Mouse (Mus musculus) adrenal gland, adult 2 months (tissue): ENCODE results near the gene Slc41a1. TPM values are rescaled to one million over a fixed set of nuclear protein-coding genes. Genes with fewer than 3 reads are reported as not detected.
A peak's percentile ranks its signal among the peaks of the same experiment; 100 is the strongest.
"Not testable (repeated sequence)": the region's sequence is repeated elsewhere in the genome, so short reads cannot be mapped to it uniquely, and the experiment has no call there.

Experiments used
- DNase-seq: peaks from one replicate; pipeline ENCODE4 v3.0.0; 2021
- long read RNA-seq: library from polyadenylated mRNA; stranded (forward); transcript quantifications from one replicate; pipeline ENCODE4 v2.0.0, GENCODE M21; 2021
- polyA plus RNA-seq: library from polyadenylated mRNA; depleted of rRNA; stranded (reverse); fragments of >200 nt; gene quantifications from 2 replicates; pipeline ENCODE4 v1.2.3, GENCODE M21; 2012; rRNA removed
- total RNA-seq, 2 experiments: library from RNA; stranded (reverse); gene quantifications; 2 replicates each; pipeline ENCODE4 v1.2.3; 2021

Gene Slc41a1
- total RNA-seq (10 to 100 TPM; 48.8 to 49.6 TPM), polyA plus RNA-seq (94.1 and 107 TPM in 2 replicates)
- long read RNA-seq, full-length matches to known transcripts: 15 of 28 reads
- long read RNA-seq, partial matches to known transcripts: 9 of 28 reads
- long read RNA-seq, other reads (novel, unspliced or antisense): 4 of 28 reads

- no peak for DNase-seq
These were observed at the start of gene Slc41a1 for GRCm38 (mm10) chr1:131827207-131827786. Gene Slc41a1, plus strand, starts transcription at chr1:131827493.

GRCm38 (mm10) chr1:131794591-131794990 lies 32.7 kb upstream of the Slc41a1 start:
- DNase-seq: no peak

- DNase-seq: no peak
These were observed 32.1 kb upstream of the Slc41a1 start for GRCm38 (mm10) chr1:131795171-131795570.

GRCm38 (mm10) chr1:131797202-131797909 lies 29.9 kb upstream of the Slc41a1 start, which contains the start of gene Pm20d1:
Gene Pm20d1, plus strand, starts transcription at chr1:131797381.
- peak; percentile 85 for DNase-seq

GRCm38 (mm10) chr1:131800001-131800400 lies 27.3 kb upstream of the Slc41a1 start:
- DNase-seq: no peak

GRCm38 (mm10) chr1:131801071-131801470 lies 26.2 kb upstream of the Slc41a1 start:
- DNase-seq: no peak

GRCm38 (mm10) chr1:131802652-131803051 lies 24.6 kb upstream of the Slc41a1 start:
- DNase-seq: peak; percentile 43

- DNase-seq: no peak
These were observed 23.1 kb upstream of the Slc41a1 start for GRCm38 (mm10) chr1:131804166-131804565.

- DNase-seq: no peak
These were observed 18.3 kb upstream of the Slc41a1 start for GRCm38 (mm10) chr1:131808986-131809385.

- no peak for DNase-seq
These were observed 17.6 kb upstream of the Slc41a1 start for GRCm38 (mm10) chr1:131809651-131810050.

GRCm38 (mm10) chr1:131811393-131811792 lies 15.9 kb upstream of the Slc41a1 start:
- DNase-seq: no peak

- DNase-seq: no peak
These were observed 15.3 kb upstream of the Slc41a1 start for GRCm38 (mm10) chr1:131812006-131812405.

GRCm38 (mm10) chr1:131812631-131813295 lies 14.5 kb upstream of the Slc41a1 start:
- no peak for DNase-seq

GRCm38 (mm10) chr1:131813731-131814130 lies 13.6 kb upstream of the Slc41a1 start:
- DNase-seq: no peak

GRCm38 (mm10) chr1:131814191-131814590 lies 13.1 kb upstream of the Slc41a1 start:
- no peak for DNase-seq

- DNase-seq: no peak
These were observed 10.4 kb upstream of the Slc41a1 start for GRCm38 (mm10) chr1:131816886-131817285.

- DNase-seq: not testable (repeated sequence)
These were observed 6.9 kb upstream of the Slc41a1 start for GRCm38 (mm10) chr1:131820353-131820752.

GRCm38 (mm10) chr1:131820887-131821328 lies 6.4 kb upstream of the Slc41a1 start:
- DNase-seq: no peak

GRCm38 (mm10) chr1:131822292-131822691 lies 5.0 kb upstream of the Slc41a1 start:
- DNase-seq: no peak

GRCm38 (mm10) chr1:131822856-131823492 lies 4.3 kb upstream of the Slc41a1 start:
- no peak for DNase-seq

- peak; percentile 54 for DNase-seq
These were observed 3.7 kb upstream of the Slc41a1 start for GRCm38 (mm10) chr1:131823563-131823962.

- no peak for DNase-seq
These were observed 2.6 kb upstream of the Slc41a1 start for GRCm38 (mm10) chr1:131824528-131825181.
